Mouse (Mus musculus): Measurements from ENCODE around the gene Sf3a1.

Gene Sf3a1

DNA sequence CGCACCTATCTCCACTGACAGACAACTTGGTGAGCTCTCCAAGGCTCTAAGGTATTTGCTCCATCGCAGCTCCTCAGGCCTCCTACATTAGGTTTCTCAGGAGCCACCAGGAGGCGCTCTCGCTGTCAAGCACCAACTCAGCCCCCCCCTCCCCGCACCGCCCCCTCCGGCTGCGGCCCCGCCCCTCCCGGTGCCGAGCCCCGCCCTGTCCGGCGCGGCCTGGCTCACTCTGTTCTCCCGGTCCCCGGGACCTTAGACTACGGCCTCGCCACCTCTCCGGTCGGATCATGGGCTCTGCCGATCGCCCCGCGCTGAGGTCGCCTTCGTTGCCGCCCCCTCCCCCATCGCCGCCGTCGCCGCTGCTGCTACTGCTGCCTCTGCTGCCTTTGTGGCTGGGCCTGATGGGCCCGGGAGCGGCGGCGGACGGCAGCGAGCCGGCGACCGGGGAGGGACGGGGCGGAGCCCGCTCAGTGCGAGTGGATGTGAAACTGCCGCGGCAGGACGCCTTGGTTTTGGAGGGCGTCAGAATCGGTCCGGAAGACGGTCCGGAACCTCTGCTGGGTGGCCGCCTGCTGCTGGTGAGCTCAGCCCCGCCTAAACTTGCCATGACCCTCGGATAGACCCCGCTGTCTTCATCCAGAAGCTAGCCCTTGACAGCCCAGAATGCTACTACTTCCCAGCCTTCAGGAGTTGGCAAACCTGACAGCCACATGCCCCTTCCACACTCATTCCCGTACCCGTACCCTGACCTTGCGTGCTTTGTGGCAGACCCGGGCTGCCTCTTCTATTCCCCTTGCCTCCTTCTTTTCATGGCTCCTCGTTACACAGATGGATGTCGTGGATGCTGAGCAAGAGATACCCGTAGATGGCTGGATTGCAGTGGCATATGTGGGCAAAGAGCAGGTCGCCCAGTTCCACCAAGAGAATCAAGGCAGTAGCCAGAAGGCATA lies 24.9 kb upstream of the Sf3a1 start, which contains the start of gene Rnf215:
TSS of gene Rnf215 (plus strand) at position 217 of the 950 bp plus-strand sequence.
- DNase-seq (ENCODE audit: low spot score in 2 of 2): peak; percentile 66 to 93

DNA sequence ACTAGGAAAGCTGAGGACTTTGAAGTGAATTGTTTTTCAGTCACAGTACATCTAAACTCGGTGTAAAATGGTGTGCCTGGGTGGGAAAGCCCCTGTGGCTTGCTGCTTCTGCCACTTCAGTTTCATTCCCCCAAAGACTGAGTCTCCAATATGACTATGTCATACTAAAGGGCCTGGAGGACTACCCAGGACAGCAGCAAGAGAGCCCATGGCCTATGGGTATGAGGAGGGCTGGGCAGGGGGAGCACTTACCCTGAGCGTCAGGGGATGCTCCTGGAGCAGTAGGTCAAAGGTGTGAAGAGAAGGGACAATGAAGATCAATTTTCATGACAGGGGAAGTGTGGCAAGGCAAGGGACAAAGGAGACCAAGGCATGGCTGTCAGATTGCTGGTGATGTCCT lies 21.2 kb upstream of the Sf3a1 start:
- no peak for DNase-seq (ENCODE audit: low spot score in 2 of 2)

DNA sequence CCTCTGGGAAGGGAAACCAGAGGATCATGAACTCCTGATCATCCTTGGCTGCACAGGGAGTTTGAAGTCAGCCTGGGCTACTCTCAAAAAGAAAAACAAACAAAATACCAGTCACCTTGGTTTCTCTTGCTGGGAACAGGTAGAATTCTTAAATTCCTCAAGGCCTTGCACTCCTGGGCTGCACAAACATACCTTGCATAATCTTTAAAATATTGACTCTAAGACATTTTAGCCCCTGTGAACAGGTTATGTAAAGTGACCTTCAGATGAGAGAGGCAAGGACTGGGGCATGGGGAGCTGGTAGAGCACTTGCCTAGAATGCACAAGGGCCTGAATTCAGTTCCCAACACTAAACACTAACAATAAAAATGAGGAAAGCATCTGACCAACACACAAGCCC lies 18.6 kb upstream of the Sf3a1 start:
- no peak for DNase-seq (ENCODE audit: low spot score in 2 of 2)

DNA sequence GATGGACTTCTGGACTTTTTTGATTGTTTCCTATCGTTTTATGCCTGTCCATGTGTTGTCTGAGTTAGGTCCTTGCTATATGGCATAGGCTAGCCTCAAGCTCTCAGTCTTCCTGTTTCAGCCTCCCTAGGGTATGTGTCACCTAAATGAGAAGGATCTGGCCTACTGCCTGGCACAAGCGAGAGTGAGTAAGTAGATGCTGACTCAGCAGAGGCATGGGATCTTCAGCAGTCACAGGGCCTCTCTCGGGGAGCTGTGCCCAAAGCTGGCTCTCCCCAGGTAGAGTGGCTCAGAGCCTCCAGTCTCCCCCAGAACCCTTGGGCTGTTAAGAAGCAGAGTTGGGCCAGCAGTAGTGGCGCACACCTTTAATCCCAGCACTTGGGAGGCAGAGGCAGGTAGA lies 17.8 kb upstream of the Sf3a1 start:
- no peak for DNase-seq (ENCODE audit: low spot score in 2 of 2)

DNA sequence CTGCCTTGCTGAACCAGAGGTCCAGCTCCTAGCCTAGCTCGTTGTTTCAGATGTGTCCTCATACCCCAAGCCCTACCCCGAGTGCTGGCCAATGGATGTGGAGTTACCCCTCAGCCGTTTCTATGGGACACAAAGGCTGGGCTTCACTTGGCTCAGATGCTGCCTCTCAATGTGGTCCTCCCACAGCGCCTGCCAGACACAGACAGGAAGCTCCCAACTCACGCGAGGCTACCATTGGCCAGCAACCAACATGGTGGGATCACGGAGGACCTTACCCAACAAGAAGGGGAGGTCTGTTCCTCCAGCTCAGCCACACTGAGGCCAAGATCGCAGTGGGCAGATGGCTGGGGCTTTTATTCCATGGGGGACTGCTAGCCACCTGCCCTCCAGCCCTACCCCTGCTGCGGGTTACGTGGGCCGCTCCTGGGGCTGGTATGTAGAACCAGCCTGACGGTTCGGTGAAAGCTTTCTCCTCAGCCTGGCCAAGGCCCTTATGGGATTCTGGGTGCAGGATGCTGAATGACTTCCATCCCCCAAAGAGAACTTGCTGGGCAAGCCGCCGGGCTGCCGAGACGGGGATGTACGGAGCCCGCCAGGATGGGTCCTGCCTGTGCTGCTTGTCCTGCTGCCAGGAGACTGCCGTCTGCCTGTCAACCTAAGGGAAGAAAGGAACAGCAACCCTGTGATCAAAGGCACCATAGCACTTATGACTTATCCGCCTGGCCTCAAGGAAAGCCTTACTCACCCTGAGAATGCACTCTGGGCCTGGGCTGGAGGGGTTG lies 16.7 kb upstream of the Sf3a1 start:
- no peak for DNase-seq (ENCODE audit: low spot score in 2 of 2)

DNA sequence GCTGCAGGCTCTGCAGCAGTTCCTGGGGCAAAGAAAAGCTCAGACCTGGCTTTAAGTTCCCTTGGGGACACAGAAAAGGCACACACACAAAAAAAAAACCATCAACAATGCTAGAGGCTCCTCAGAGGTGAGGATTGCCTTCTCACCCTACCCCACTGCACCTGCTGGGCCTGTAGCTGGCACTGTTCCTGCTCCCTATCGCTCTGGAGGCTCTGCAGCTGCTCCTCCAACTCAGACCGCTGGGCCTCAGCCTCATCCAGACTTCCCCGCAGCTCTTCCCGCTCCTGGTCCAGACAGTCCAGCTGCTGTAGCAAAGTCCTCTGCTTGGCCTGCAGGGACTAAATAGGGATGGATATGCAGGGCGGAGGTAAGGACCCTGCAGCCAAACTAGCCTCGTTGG lies 13.8 kb upstream of the Sf3a1 start:
- DNase-seq (ENCODE audit: low spot score in 2 of 2): no peak

DNA sequence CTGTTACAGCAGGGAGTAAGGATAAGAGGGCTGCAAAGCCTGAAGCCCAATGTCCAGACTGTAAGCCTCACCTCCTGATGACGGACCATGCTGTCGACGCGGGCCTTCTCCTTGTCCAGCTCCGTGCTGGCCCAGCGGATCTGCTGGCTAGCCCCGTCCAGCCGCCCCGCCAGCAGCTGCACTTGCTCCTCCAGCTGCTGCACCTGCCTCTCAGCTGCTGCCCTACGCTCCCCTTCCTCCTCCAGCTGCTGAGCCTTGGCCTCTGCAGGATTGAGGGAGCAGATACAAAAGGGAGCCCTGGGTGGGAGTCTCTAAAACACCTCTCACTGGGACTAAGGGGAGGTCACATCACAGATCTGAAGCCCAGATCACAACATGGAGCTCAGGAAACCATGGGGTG lies 13.1 kb upstream of the Sf3a1 start:
- no peak for DNase-seq (ENCODE audit: low spot score in 2 of 2)

DNA sequence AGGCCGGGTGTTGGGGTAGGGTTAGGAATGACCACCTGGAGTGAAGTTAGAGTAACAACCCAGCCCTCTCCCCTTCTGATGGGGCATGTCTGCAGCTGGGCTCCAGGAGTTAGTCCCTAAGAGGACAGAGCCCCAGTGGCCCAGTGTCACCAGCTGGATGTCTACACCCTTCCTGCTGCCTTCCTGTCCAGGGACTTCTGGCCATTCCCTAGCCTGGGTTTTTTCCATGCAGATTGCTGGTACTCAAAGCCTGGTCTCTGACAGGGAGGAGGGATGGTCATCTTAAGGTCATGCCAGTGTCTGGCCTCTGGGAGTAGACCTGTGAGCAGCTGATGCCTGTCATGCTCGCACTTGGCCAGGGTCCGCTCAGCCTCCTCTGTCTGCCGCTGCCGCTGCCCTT lies 12.0 kb upstream of the Sf3a1 start:
- no peak for DNase-seq (ENCODE audit: low spot score in 2 of 2)

DNA sequence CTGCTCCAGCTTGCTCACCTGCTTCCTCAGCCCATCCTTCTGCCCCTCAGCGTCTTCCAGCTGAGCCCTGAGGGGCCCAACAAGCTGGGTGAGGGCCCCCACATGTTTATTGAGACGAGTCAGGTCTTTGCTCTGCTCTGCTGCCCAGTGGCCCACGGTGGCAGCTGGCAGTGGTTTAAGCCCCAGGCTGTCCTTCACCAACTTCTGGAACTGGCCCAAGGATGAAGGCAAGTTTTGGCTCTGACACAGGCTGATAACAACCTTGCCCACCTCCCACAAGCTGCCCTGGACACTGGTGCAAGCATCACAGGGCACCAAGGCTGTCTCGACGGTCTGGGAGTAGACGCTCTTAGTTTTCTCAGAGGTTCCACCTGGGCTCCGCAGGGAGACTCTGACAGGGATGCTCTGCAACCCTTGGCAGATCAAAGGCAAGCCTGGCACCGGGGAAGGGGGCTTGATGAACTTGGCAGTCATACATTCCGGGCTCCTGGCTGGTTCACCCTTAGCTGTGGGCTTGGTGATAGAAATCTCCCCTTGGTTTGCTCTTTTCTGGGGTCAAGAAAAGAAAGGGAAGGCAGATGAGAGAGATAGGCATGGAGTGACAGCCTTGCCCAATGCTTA lies 11.5 kb upstream of the Sf3a1 start:
- no peak for DNase-seq (ENCODE audit: low spot score in 2 of 2)

DNA sequence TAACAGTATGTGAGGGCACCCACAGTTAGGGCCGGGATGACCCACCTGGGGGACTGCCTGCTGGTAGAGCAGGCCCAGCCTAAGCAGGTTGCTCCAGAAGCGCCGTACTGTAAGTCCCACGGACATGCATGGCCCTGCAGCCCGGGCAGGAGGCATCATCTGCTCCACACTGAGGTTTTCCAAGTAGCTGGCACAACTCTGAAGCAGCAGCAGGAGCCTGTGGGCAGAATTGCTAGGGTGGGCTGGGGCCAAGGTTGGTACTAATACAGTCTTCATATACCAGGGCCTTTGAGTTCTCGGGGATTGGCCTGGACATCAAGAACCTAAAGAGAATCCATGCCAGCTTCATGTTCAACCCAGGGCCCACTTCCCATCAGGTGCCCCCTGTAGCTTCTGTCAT lies 10.3 kb upstream of the Sf3a1 start:
- DNase-seq (ENCODE audit: low spot score in 2 of 2): no peak

DNA sequence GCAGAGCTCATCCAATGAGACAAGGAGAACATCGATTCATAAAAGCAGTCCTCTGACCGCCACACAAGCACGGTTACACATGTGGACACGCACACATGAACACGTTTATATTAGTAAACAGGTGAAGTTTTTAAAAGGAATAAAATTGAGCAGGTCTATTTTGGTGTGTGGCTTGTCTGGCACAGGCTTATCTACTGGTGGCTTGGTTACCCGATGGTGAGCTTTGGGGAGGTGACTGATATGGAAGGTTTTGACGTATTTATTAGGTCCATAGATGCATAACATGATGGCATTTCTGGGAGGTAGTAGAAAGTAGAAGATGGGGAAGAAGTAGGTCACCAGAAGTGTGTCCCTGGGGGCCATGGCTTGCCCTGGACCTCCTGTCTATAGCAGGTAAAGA lies 6.5 kb upstream of the Sf3a1 start:
- no peak for DNase-seq (ENCODE audit: low spot score in 2 of 2)

DNA sequence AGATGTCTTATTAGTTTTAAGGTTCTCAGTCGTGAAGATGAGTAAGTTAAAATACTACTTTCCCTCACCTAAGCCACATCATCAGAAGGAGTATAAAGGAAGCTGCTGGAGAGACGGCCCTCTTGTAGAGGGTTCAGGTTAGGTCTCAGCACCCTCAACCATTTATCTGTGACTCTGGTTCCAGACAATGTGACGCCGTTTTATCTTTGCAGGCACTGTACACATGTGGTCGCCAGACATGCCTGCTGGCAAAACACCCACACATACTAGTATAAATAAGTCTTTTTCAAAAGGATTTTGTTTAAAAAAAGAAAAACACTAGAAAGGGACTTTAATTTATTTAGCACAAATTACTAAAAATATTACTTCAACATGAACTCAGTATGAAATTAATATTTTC lies 4.5 kb upstream of the Sf3a1 start:
- DNase-seq (ENCODE audit: low spot score in 2 of 2): no peak

DNA sequence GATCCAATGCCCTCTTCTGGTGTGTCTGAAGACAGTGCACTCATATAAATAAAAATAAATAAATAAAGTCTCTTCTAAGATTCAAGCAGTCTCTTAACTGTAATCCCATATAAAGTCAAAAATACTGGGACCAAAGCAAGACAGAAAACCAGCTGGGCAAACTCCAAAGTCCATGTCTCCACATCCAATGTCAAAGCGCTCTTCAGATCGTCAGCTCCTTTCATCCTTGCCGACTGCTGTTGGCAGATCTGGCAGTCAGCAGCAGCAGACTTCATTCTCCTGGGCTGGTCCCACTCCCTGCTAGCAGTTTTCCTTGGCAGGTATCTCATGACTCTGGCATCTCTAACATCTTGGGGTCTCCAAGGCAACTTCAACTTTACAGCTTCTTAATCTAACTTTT lies 1.5 kb upstream of the Sf3a1 start:
- no peak for DNase-seq (ENCODE audit: low spot score in 2 of 2)

DNA sequence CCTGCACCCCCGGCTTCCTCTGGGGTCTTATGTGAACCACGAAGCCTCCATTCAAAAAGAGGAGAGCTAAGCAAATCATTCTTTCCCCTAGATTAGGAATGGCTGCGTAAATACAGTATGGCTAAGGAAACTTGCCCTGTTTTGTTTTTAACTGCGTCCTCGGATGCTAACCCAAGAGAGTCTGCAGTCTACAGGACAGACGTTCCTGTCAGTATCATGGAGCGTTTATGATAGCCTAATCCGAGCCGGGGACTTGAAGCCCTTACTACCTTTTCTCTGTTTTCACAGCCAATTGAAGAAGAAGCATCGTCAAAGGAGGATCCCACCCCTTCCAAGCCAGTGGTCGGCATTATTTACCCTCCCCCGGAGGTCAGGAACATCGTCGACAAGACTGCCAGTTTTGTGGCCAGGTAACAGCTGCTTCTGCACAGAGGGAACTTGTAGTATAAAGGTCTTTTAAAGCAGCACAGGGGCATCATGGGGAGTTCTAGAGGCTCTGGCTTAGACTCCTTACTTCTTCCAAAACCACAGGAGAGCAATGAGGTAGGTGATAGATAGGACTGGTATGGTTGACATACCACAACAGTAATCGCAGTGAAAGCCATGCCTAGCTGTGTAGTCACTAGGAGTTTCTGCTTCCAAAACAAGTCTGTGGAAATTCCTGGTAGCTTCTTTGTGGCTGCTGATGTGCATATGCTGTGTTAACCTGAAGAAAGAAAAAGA lies 769 bp downstream of the Sf3a1 start:
- DNase-seq (ENCODE audit: low spot score in 2 of 2): no peak

DNA sequence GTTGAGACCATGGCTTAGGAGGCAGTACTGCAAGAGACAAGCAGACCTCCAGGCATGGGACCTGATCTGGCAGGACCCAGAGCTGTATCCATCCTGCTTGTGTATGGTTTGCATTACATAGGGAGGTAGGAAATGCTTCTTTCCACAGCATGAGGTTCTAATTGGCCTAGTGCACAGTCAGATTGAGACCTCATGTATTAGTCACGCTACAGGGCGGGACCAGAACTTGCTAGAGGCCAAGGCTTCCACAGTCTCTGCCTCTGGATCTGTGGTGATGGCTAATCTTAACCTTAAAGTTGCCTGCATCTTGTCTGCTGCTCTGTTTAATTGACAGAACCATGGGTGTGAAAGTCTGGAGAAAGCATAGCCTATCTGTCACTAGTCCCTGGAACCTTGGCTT lies 4.6 kb downstream of the Sf3a1 start:
- no peak for DNase-seq (ENCODE audit: low spot score in 2 of 2)

DNA sequence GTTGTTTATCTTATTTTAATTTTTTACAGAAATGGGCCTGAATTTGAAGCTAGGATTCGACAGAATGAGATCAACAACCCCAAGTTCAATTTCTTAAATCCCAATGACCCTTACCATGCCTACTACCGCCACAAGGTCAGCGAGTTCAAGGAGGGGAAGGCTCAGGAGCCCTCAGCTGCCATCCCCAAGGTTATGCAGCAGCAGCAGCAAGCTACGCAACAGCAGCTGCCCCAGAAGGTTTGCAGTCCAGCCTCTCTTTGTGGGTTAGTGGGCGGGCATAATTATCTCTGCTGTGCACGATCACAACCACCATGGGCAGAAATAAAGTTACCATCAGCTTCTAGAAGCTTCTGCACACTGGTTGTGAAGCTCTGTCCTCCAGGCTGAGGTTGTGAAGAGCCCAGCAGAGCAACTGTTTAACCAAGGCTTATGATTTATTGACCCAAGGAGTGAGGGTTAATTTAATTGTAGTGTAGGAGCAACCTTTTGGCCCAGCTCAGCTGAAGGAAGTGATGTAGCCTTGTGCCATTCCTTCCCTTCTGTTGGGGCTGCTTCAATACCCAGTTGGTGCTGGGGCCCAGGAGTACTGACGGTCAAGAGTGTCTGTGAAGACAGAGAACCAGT lies 6.4 kb downstream of the Sf3a1 start:
- DNase-seq (ENCODE audit: low spot score in 2 of 2): no peak

DNA sequence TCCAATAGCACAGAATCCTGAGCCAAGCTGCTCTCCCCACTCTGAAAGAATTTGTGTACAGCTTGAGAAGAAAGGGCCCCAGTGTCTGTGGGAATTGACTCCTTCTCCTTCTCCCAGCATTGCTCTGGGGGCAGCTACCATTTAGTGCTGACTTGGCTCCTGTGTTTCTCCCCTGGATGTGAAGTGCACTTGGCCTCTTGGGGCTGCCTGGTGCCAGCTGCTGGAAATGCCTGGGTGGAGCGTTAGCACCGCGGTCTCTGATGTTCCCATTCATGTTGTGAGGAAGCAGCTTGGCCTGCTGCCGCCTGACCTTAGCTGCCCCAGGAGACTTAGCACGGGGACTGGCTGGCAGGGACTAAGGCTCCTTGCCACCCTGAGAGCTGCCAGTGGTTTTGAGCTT lies 14.4 kb downstream of the Sf3a1 start:
- DNase-seq (ENCODE audit: low spot score in 2 of 2): no peak

DNA sequence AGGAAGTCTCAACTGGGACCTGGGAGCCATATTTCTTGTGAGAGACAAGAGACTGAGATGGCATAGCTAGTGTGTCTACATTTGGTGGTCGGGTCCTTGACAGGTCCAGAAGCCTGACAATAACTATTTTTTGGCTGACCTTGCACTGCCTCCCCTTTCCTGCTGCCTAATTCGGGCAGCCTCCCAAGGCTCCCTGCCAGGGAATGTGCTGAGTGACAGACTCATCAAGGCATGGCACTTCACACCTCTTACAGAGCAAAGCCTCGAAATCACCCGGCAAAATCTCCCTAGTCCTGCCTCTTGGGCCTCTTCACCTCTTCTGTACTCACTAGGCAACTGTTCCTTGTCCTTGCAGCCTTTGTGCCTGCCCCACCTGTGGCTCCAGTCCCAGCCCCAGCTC lies 17.6 kb downstream of the Sf3a1 start:
- DNase-seq (ENCODE audit: low spot score in 2 of 2): no peak

DNA sequence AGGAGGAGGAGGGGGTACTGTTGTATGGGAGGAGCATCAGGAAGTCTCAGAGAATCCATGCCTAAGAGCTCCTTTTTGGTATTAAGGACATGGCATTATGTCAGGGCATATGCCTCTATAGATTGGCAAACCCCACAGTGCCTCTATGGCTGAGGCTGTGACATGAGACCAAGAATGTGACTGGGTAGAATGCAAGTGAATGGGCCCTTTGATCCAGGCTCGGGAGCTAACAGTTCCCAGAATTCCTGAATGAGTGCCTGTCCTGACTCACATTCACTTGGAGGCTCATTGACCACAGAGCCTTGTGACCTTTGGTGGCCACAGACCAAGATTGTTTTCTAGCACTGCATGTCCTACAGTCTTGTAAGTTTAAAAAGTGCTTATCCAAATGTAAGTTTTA lies 21.9 kb downstream of the Sf3a1 start:
- no peak for DNase-seq (ENCODE audit: low spot score in 2 of 2)

DNA sequence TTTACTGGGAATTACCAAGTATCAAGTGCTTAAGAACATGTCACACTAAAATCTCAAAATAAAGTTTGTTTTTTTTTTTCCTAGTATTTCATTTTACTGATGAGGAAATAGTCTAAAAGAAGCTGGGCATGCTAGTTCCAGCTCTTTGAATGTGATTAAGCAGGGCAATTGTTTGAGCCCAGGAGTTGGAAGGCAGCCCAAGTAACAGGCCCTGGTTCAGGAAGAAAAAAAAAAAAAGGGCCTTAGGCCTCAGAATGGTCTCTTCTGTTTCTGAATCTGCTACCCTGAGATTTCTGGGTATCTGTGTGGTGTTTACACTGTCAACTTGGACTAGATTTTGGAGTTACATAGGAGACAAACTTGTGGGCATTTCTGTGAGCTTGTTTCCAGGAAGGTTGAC lies 23.4 kb downstream of the Sf3a1 start:
- DNase-seq (ENCODE audit: low spot score in 2 of 2): no peak

DNA sequence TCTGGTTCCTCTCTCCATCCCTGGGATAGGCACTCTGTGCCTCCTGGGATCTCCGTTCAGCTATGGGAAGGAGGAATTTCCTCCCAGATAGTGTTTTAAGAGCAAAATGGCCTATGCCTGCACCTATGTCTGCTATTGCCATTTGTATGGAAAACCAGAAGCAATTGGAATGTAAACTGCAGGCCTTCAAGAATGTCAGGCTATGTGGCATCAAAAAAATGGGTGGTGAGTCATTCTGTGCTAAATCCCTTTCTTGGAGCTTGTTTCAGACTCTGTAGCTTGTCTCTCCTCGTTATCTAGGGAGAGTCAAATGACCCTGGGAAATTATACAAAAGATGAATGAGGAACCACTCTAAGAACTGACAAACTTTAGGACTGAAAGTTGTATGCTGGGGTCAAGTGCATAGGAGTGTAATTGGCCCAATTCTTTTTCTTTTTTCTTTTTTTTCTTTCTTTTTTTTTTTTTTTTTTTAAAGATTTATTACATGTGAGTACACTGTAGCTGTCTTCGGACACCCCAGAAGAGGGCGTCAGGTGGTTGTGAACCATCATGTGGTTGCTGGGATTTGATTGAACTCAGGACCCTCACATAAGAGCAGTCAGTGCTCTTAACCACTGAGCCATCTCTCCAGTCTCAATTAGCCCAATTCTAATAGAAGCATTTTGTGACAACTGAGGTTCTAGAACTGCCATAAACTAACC lies 24.3 kb downstream of the Sf3a1 start:
- DNase-seq (ENCODE audit: low spot score in 2 of 2): no peak

All from thymus, postnatal 10 days (tissue).